Mouse (Mus musculus) forebrain, embryonic 11.5 days (tissue): ENCODE results near the gene Glb1l. TPM values are rescaled to one million over a fixed set of nuclear protein-coding genes. Genes with fewer than 3 reads are reported as not detected.

ENCODE experiments used
- ATAC-seq: fragments of 200-750 bp; cut with Nextera tagmentation; replicated peaks from 2 replicates; pipeline ENCODE4 v1.8.0; 2017; ENCODE audit warnings: moderate TSS enrichment; ENCODE audit not compliant: low FRiP score
- DNase-seq: peaks from one replicate; pipeline ENCODE4 v3.0.0-alpha.2; 2017; ENCODE audit warnings: low spot score
- H3K27ac ChIP-seq: fragments of 300-500 bp; sonication (generic); 2 replicates; pipeline ENCODE4 v1.5.1; 2014; ENCODE audit warnings: low read depth, low read length
- H3K27me3 ChIP-seq: fragments of 300-500 bp; sonication (generic); 2 replicates; pipeline ENCODE4 v1.6.1; 2014; ENCODE audit warnings: mild to moderate bottlenecking, low read length, mixed read lengths; ENCODE audit not compliant: control insufficient read depth, insufficient read depth
- H3K36me3 ChIP-seq: fragments of 300-500 bp; sonication (generic); 2 replicates; pipeline ENCODE4 v1.6.1; 2014; ENCODE audit warnings: mild to moderate bottlenecking, low read length, moderate library complexity, mixed read lengths; ENCODE audit not compliant: control insufficient read depth, insufficient read depth
- H3K4me1 ChIP-seq: fragments of 300-500 bp; sonication (generic); replicated peaks from 2 replicates; pipeline ENCODE4 v1.6.1; 2014; ENCODE audit warnings: low read length, mixed read lengths; ENCODE audit not compliant: control insufficient read depth, insufficient read depth
- H3K4me2 ChIP-seq: fragments of 300-500 bp; sonication (generic); 2 replicates; pipeline ENCODE4 v1.6.1; 2014; ENCODE audit warnings: low read depth, mild to moderate bottlenecking, low read length, moderate library complexity, mixed read lengths; ENCODE audit not compliant: severe bottlenecking
- H3K4me3 ChIP-seq: fragments of 300-500 bp; sonication (generic); 2 replicates; pipeline ENCODE4 v1.5.1; 2014; ENCODE audit warnings: low read depth, low read length
- H3K9ac ChIP-seq: fragments of 300-500 bp; sonication (generic); 2 replicates; pipeline ENCODE4 v1.6.1; 2014; ENCODE audit warnings: low read length
- H3K9me3 ChIP-seq: fragments of 300-500 bp; sonication (generic); 2 replicates; pipeline ENCODE4 v1.6.1; 2016; ENCODE audit warnings: low read length, mixed read lengths; ENCODE audit not compliant: control insufficient read depth
- WGBS: fragments of 180-500 bp; shearing (Covaris S2); extraction: QIAGEN DNeasy Blood & Tissue Kit; methylation state at CpG from one replicate; pipeline ENCODE4 v1.1.7; 2014; 5-methylcytosine and 5-hydroxymethylcytosine counted together
- polyA plus RNA-seq: library from polyadenylated mRNA; unstranded; fragments of >200 nt; fragmentation: Nextera tagmentation; extraction: Ambion mirVana; gene quantifications from 2 replicates; pipeline ENCODE4 v1.2.1, GENCODE M21; 2014

The Glb1l gene
- polyA plus RNA-seq, 1 experiment from 2014 or later = 18.5 TPM

- no peak for ATAC-seq
- 80% methylated on average over 13 of the region's 13 CpGs for WGBS
- peaks cover 46% of the 10 kb centered on the region for H3K27me3 ChIP-seq
- DNase-seq = no peak
- H3K4me3 ChIP-seq = no peak overlapping the region
- no peaks in the 10 kb centered on the region for H3K9me3 ChIP-seq
- no peaks in the 10 kb centered on the region; the same call in 1 of the 2 replicates for H3K36me3 ChIP-seq
- H3K4me1 ChIP-seq = peaks cover 12% of the 10 kb centered on the region
- H3K4me2 ChIP-seq = no peak overlapping the region
- no peak overlapping the region for H3K27ac ChIP-seq
- no peak overlapping the region for H3K9ac ChIP-seq
Observed at GRCm38 (mm10) chr1:75216797-75217585, 6.4 kb upstream of the Glb1l start.

- Histone ChIP-seq H3K4me3 (no peak overlapping the region), H3K27me3 (peaks cover 41% of the 10 kb centered on the region), H3K36me3 (no peaks in the 10 kb centered on the region; the same call in 1 of the 2 replicates), H3K4me1 (peaks cover 18% of the 10 kb centered on the region), H3K9ac (no peak overlapping the region), H3K4me2 (no peak overlapping the region), H3K9me3 (no peaks in the 10 kb centered on the region), H3K27ac (no peak overlapping the region)
- WGBS = 94% methylated on average over 9 of the region's 9 CpGs
- DNase-seq = no peak
- no peak for ATAC-seq
Observed at GRCm38 (mm10) chr1:75215785-75216184, 5.2 kb upstream of the Glb1l start.

GRCm38 (mm10) chr1:75214886-75215285 is 4.3 kb upstream of the Glb1l start:
- H3K4me2 ChIP-seq = no peak overlapping the region
- ATAC-seq (no peak), DNase-seq (no peak)
- peaks cover 18% of the 10 kb centered on the region for H3K4me1 ChIP-seq
- H3K4me3 ChIP-seq = no peak overlapping the region
- 80% methylated on average over 5 of the region's 5 CpGs for WGBS
- H3K27ac ChIP-seq = no peak overlapping the region
- H3K9ac ChIP-seq = no peak overlapping the region
- H3K27me3 ChIP-seq = peaks cover 32% of the 10 kb centered on the region
- no peaks in the 10 kb centered on the region for H3K9me3 ChIP-seq
- no peaks in the 10 kb centered on the region; the same call in 1 of the 2 replicates for H3K36me3 ChIP-seq

GRCm38 (mm10) chr1:75214442-75214841 is 3.8 kb upstream of the Glb1l start:
- peaks cover 27% of the 10 kb centered on the region for H3K27me3 ChIP-seq
- H3K27ac ChIP-seq = no peak overlapping the region
- H3K4me2 ChIP-seq = no peak overlapping the region
- no peaks in the 10 kb centered on the region; the same call in 1 of the 2 replicates for H3K36me3 ChIP-seq
- H3K4me1 ChIP-seq = peaks cover 15% of the 10 kb centered on the region
- DNase-seq = no peak
- no peak overlapping the region for H3K9ac ChIP-seq
- ATAC-seq = no peak
- H3K9me3 ChIP-seq = no peaks in the 10 kb centered on the region
- H3K4me3 ChIP-seq = no peak overlapping the region
- 84% methylated on average over 2 of the region's 2 CpGs for WGBS

GRCm38 (mm10) chr1:75213096-75213495 is 2.5 kb upstream of the Glb1l start:
- H3K9ac ChIP-seq = no peak overlapping the region
- peaks cover 14% of the 10 kb centered on the region for H3K27me3 ChIP-seq
- H3K4me2 ChIP-seq = no peak overlapping the region
- H3K4me3 ChIP-seq = no peak overlapping the region
- no peak overlapping the region for H3K27ac ChIP-seq
- H3K36me3 ChIP-seq = no peaks in the 10 kb centered on the region; the same call in 1 of the 2 replicates
- no peaks in the 10 kb centered on the region for H3K9me3 ChIP-seq
- 89% methylated on average over 7 of the region's 7 CpGs for WGBS
- peaks cover 6% of the 10 kb centered on the region; the same call in 1 of the 2 replicates for H3K4me1 ChIP-seq
- ATAC-seq (no peak), DNase-seq (no peak)

- WGBS = 90% methylated on average over 4 of the region's 4 CpGs
- H3K36me3 ChIP-seq = no peaks in the 10 kb centered on the region; the same call in 1 of the 2 replicates
- H3K4me2 ChIP-seq = no peak overlapping the region
- DNase-seq = no peak
- no peaks in the 10 kb centered on the region for H3K9me3 ChIP-seq
- ATAC-seq = no peak
- no peak overlapping the region for H3K27ac ChIP-seq
- H3K4me1 ChIP-seq = peaks cover 6% of the 10 kb centered on the region; the same call in 1 of the 2 replicates
- H3K27me3 ChIP-seq = peaks cover 8% of the 10 kb centered on the region
- no peak overlapping the region for H3K4me3 ChIP-seq
- H3K9ac ChIP-seq = no peak overlapping the region
Observed at GRCm38 (mm10) chr1:75212542-75212941, 1.9 kb upstream of the Glb1l start.

- Histone ChIP-seq H3K9me3 (no peaks in the 10 kb centered on the region), H3K4me2 (peak overlapping the region; percentile 70), H3K4me1 (peaks cover 6% of the 10 kb centered on the region; the same call in 1 of the 2 replicates), H3K27ac (no peak overlapping the region), H3K27me3 (no peaks in the 10 kb centered on the region), H3K36me3 (no peaks in the 10 kb centered on the region; the same call in 1 of the 2 replicates), H3K4me3 (peak overlapping the region; percentile 95), H3K9ac (peak overlapping the region; percentile 89)
- WGBS = 14% methylated on average over 17 of the region's 17 CpGs
- ATAC-seq = no peak
- no peak for DNase-seq
Observed at GRCm38 (mm10) chr1:75211141-75211708, 612 bp upstream of the Glb1l start.

GRCm38 (mm10) chr1:75208967-75209678 is 1.5 kb downstream of the Glb1l start:
- H3K27ac ChIP-seq = no peak overlapping the region
- no peaks in the 10 kb centered on the region for H3K27me3 ChIP-seq
- 14% methylated on average over 34 of the region's 34 CpGs for WGBS
- no peak for DNase-seq
- no peaks in the 10 kb centered on the region; the same call in 1 of the 2 replicates for H3K36me3 ChIP-seq
- peaks cover 6% of the 10 kb centered on the region; the same call in 1 of the 2 replicates for H3K4me1 ChIP-seq
- ATAC-seq = no peak
- H3K9me3 ChIP-seq = no peaks in the 10 kb centered on the region
- H3K4me2 ChIP-seq = peak overlapping the region; percentile 47
- H3K4me3 ChIP-seq = peak overlapping the region; percentile 30
- H3K9ac ChIP-seq = peak overlapping the region; percentile 61
